In genomic region chr5:5648817-5649569, GRCm38 (mm10) we compare ENCODE assay signal across 10 mouse cellular contexts. TPM values are rescaled to one million over a fixed set of nuclear protein-coding genes. Genes with fewer than 3 reads are reported as not detected.
A peak's percentile ranks its signal among the peaks of the same experiment; 100 is the strongest.
DNase-seq lines count a peak whose midpoint lies in the region; ATAC-seq and TF ChIP-seq lines count a peak whose summit lies in the region.
"Had no signal": no experiment of that assay in that cellular context is flagged by ENCODE, and none has a peak within 500 bp of the region (broad histone marks: within the 10 kb centered on the region; RNA-seq: fewer than 3 reads in every experiment).

No protein-coding gene starts in this region.

- no peaks in the 10 kb centered on the region for H3K27me3 ChIP-seq in Patski
- H3K27me3 ChIP-seq in heart, embryonic 16.5 days (ENCODE audit: control insufficient read depth, insufficient read depth, low read length): no peaks in the 10 kb centered on the region
- H3K27me3 ChIP-seq: liver, embryonic 15.5 days had no signal

- peak overlapping the region; percentile 37 for H3K4me2 ChIP-seq in heart, embryonic 16.5 days (ENCODE audit: low read depth, low read length)
- H3K4me2 ChIP-seq: liver, embryonic 15.5 days had no signal

- DNase-seq in layer of hippocampus, adult 11-12 months (ENCODE audit: low spot score): peak; percentile 49
- no peak for DNase-seq in layer of hippocampus, postnatal 25 days (ENCODE audit: extremely low spot score in 1 of 2, low spot score in 1 of 2)
- peak; percentile 77 for DNase-seq in Patski (ENCODE audit: low read depth, low spot score)
- DNase-seq in right cerebral cortex, adult 2 months (ENCODE audit: low spot score in 2 of 2): peak; percentile 76 to 77
- no peak for DNase-seq in yolk sac, embryonic 10.5 days (ENCODE audit: low spot score)
- DNase-seq in retina, postnatal 1 day: no peak
- no peak for DNase-seq in kidney, adult 9 months

- POLR2A ChIA-PET in Patski (lab: Charles Lee): interaction anchor here (1.2 to 2.4 kb wide), 3 partner anchors 37 to 100 kb away, joined by 4 to 12 read pairs (median 7); partner anchors contain the start of gene Steap1

- in situ Hi-C loops in Patski (cut with MboI; ENCODE audit: low pct_unique_long_range_greater_than_20kb): loop anchor here (5.0 kb wide), 2 partner anchors 103 to 152 kb away; no protein-coding TSS in a partner anchor

- WGBS in heart, embryonic 16.5 days: 41% methylated on average over 6 of the region's 6 CpGs

- TF ChIP-seq CTCF in Patski (IDR thresholded peaks at IDR 0.05): no peak

- H3K27ac ChIP-seq in heart, embryonic 16.5 days (ENCODE audit: low read length): peak overlapping the region; percentile 45; the same call in 1 of the 2 replicates
- H3K27ac ChIP-seq: liver, embryonic 15.5 days had no signal

- no peaks in the 10 kb centered on the region for H3K4me1 ChIP-seq in heart, embryonic 16.5 days (ENCODE audit: control insufficient read depth, insufficient read depth, low read length)
- H3K4me1 ChIP-seq: liver, embryonic 15.5 days had no signal

- no peak overlapping the region for H3K4me3 ChIP-seq in heart, embryonic 16.5 days (ENCODE audit: low read length)
- H3K4me3 ChIP-seq: liver, embryonic 15.5 days had no signal

- H3K9ac ChIP-seq in heart, embryonic 16.5 days (ENCODE audit: low read length): no peak overlapping the region
- H3K9ac ChIP-seq: liver, embryonic 15.5 days had no signal

- H3K36me3 ChIP-seq in heart, embryonic 16.5 days (ENCODE audit: control insufficient read depth, insufficient read depth): no peaks in the 10 kb centered on the region
- H3K36me3 ChIP-seq: liver, embryonic 15.5 days had no signal

- CTCF ChIA-PET in Patski (lab: Charles Lee): interaction anchor here (1.1 to 3.3 kb wide), 8 partner anchors 9 to 104 kb away, joined by 3 to 70 read pairs (median 4); partner anchors contain the start of gene Steap1

- peak; percentile 90 for ATAC-seq in Patski
- ATAC-seq in heart, embryonic 16.5 days (replicated peaks; ENCODE audit: extremely low read depth, insufficient read depth, low FRiP score): peak; percentile 78

- no peaks in the 10 kb centered on the region for H3K9me3 ChIP-seq in heart, embryonic 16.5 days (replicated peaks; ENCODE audit: control insufficient read depth, low read length)
- H3K9me3 ChIP-seq: liver, embryonic 15.5 days had no signal

RNA-seq across cellular contexts. Expression of gene Cfap69, which starts 15.0 kb away (rescaled TPM):
- total RNA-seq in layer of hippocampus, postnatal 25 days (2021): 10 to 100 TPM; 13.8 to 19.6 TPM
- 31.9 TPM for polyA plus RNA-seq in Patski (2021)
- polyA plus RNA-seq in heart, embryonic 16.5 days (2015; fragmentation: Nextera tagmentation; extraction: Ambion mirVana): 1.6 and 2.0 TPM in 2 replicates
- total RNA-seq: hematopoietic stem cell, adult 5-6 weeks had no signal

RNA-seq across cellular contexts. Expression of gene Steap2, which starts 45.4 kb away (rescaled TPM):
- 1 to 10 TPM; 6.7 to 6.9 TPM for total RNA-seq in layer of hippocampus, postnatal 25 days (2021)
- polyA plus RNA-seq in Patski (2021): 187 TPM
- polyA plus RNA-seq in heart, embryonic 16.5 days (2015; fragmentation: Nextera tagmentation; extraction: Ambion mirVana): 2.1 and 2.3 TPM in 2 replicates
- total RNA-seq: hematopoietic stem cell, adult 5-6 weeks had no signal

Comparison
In these comparisons a context has a peak if more than half of its experiments do, and no peak if none do; other contexts are left out.
1. DNase-seq: peak in layer of hippocampus, adult 11-12 months (single experiment), Patski (single experiment) and right cerebral cortex, adult 2 months (2 of 2); none in layer of hippocampus, postnatal 25 days (0 of 2), yolk sac, embryonic 10.5 days (single experiment), retina, postnatal 1 day (single experiment) and kidney, adult 9 months (single experiment).
2. RNA of gene Cfap69, which starts 15.0 kb away (polyA plus RNA-seq): 31.9 TPM in Patski (single experiment); 1.6 to 2.0 TPM in heart, embryonic 16.5 days; every median in the first group is over 10 times any median in the second.
3. RNA of gene Steap2, which starts 45.4 kb away (polyA plus RNA-seq): 187 TPM in Patski (single experiment); 2.1 to 2.3 TPM in heart, embryonic 16.5 days; every median in the first group is over 10 times any median in the second.